Mouse (Mus musculus): ENCODE results near the gene Zfp27. TPM values are rescaled to one million over a fixed set of nuclear protein-coding genes. Genes with fewer than 3 reads are reported as not detected.

The Zfp27 gene
- polyA plus RNA-seq, 1 experiment: 3.7 TPM

GRCm38 (mm10) chr7:29906682-29907058 is 298 bp upstream of the Zfp27 start:
- Histone ChIP-seq H3K9me3 (replicated peaks; ENCODE audit: control insufficient read depth, insufficient read depth, low read length, poor library complexity, severe bottlenecking) (no peaks in the 10 kb centered on the region), H3K36me3 (ENCODE audit: control insufficient read depth, insufficient read depth, low read length, poor library complexity, severe bottlenecking) (0 out of 2 replicates have a peak, but pooled peaks cover 2% of the 10 kb centered on the region), H3K27me3 (ENCODE audit: control insufficient read depth, insufficient read depth, low read length, poor library complexity, severe bottlenecking) (no peaks in the 10 kb centered on the region), H3K27ac (ENCODE audit: insufficient read depth, low read length) (peak overlapping the region; percentile 99), H3K4me3 (ENCODE audit: low read depth, low read length) (peak overlapping the region; percentile 71), H3K9ac (ENCODE audit: low read depth, poor library complexity, severe bottlenecking) (peak overlapping the region; percentile 87), H3K4me1 (ENCODE audit: control insufficient read depth, insufficient read depth, low read length) (no peaks in the 10 kb centered on the region)
- TF ChIP-seq POLR2A (IDR thresholded peaks at IDR 0.05; ENCODE audit: insufficient read depth, low read length): no peak

GRCm38 (mm10) chr7:29904101-29904500 is 2.3 kb downstream of the Zfp27 start:
- Histone ChIP-seq H3K4me3 (ENCODE audit: low read depth, low read length) (no peak overlapping the region), H3K9ac (ENCODE audit: low read depth, poor library complexity, severe bottlenecking) (no peak overlapping the region), H3K27ac (ENCODE audit: insufficient read depth, low read length) (no peak overlapping the region), H3K36me3 (ENCODE audit: control insufficient read depth, insufficient read depth, low read length, poor library complexity, severe bottlenecking) (peaks cover 2% of the 10 kb centered on the region; the same call in 1 of the 2 replicates), H3K9me3 (replicated peaks; ENCODE audit: control insufficient read depth, insufficient read depth, low read length, poor library complexity, severe bottlenecking) (0 out of 2 replicates have a peak, but pooled peaks cover 2% of the 10 kb centered on the region), H3K27me3 (ENCODE audit: control insufficient read depth, insufficient read depth, low read length, poor library complexity, severe bottlenecking) (no peaks in the 10 kb centered on the region), H3K4me1 (ENCODE audit: control insufficient read depth, insufficient read depth, low read length) (no peaks in the 10 kb centered on the region)
- no peak for TF ChIP-seq CTCF (IDR thresholded peaks at IDR 0.05; ENCODE audit: low read depth, low read length)
- no peak for TF ChIP-seq EP300 (IDR thresholded peaks at IDR 0.05; ENCODE audit: insufficient read depth, low read depth, low read length)
- no peak for TF ChIP-seq POLR2A (IDR thresholded peaks at IDR 0.05; ENCODE audit: insufficient read depth, low read length)

GRCm38 (mm10) chr7:29898351-29898750 is 8.0 kb downstream of the Zfp27 start:
- peaks cover 20% of the 10 kb centered on the region for H3K36me3 ChIP-seq (ENCODE audit: control insufficient read depth, insufficient read depth, low read length, poor library complexity, severe bottlenecking)

GRCm38 (mm10) chr7:29892756-29893155 is 13.6 kb downstream of the Zfp27 start:
- H3K36me3 ChIP-seq (ENCODE audit: control insufficient read depth, insufficient read depth, low read length, poor library complexity, severe bottlenecking): peaks cover 18% of the 10 kb centered on the region
- H3K9ac ChIP-seq (ENCODE audit: low read depth, poor library complexity, severe bottlenecking): no peak overlapping the region
- H3K4me3 ChIP-seq (ENCODE audit: low read depth, low read length): no peak overlapping the region
- peaks cover 14% of the 10 kb centered on the region; the same call in 1 of the 2 replicates for H3K9me3 ChIP-seq (replicated peaks; ENCODE audit: control insufficient read depth, insufficient read depth, low read length, poor library complexity, severe bottlenecking)
- H3K27ac ChIP-seq (ENCODE audit: insufficient read depth, low read length): no peak overlapping the region
- no peaks in the 10 kb centered on the region for H3K4me1 ChIP-seq (ENCODE audit: control insufficient read depth, insufficient read depth, low read length)
- H3K27me3 ChIP-seq (ENCODE audit: control insufficient read depth, insufficient read depth, low read length, poor library complexity, severe bottlenecking): no peaks in the 10 kb centered on the region
- TF ChIP-seq CTCF (IDR thresholded peaks at IDR 0.05; ENCODE audit: low read depth, low read length) (no peak), EP300 (IDR thresholded peaks at IDR 0.05; ENCODE audit: insufficient read depth, low read depth, low read length) (no peak), POLR2A (IDR thresholded peaks at IDR 0.05; ENCODE audit: insufficient read depth, low read length) (no peak)

More at GRCm38 (mm10) chr7:29898351-29898750, 8.0 kb downstream of the Zfp27 start:
- H3K9ac ChIP-seq (ENCODE audit: low read depth, poor library complexity, severe bottlenecking): no peak overlapping the region
- H3K9me3 ChIP-seq (replicated peaks; ENCODE audit: control insufficient read depth, insufficient read depth, low read length, poor library complexity, severe bottlenecking): peaks cover 22% of the 10 kb centered on the region
- no peak for TF ChIP-seq EP300 (IDR thresholded peaks at IDR 0.05; ENCODE audit: insufficient read depth, low read depth, low read length)
- no peak for TF ChIP-seq POLR2A (IDR thresholded peaks at IDR 0.05; ENCODE audit: insufficient read depth, low read length)
- no peak for TF ChIP-seq CTCF (IDR thresholded peaks at IDR 0.05; ENCODE audit: low read depth, low read length)
- no peaks in the 10 kb centered on the region for H3K4me1 ChIP-seq (ENCODE audit: control insufficient read depth, insufficient read depth, low read length)
- no peak overlapping the region for H3K4me3 ChIP-seq (ENCODE audit: low read depth, low read length)
- no peak overlapping the region for H3K27ac ChIP-seq (ENCODE audit: insufficient read depth, low read length)
- H3K27me3 ChIP-seq (ENCODE audit: control insufficient read depth, insufficient read depth, low read length, poor library complexity, severe bottlenecking): no peaks in the 10 kb centered on the region

GRCm38 (mm10) chr7:29890501-29890900 is 15.9 kb downstream of the Zfp27 start:
- H3K9me3 ChIP-seq (replicated peaks; ENCODE audit: control insufficient read depth, insufficient read depth, low read length, poor library complexity, severe bottlenecking): peaks cover 22% of the 10 kb centered on the region

GRCm38 (mm10) chr7:29880916-29881315 is 25.5 kb downstream of the Zfp27 start:
- Histone ChIP-seq H3K36me3 (ENCODE audit: control insufficient read depth, insufficient read depth, low read length, poor library complexity, severe bottlenecking) (no peaks in the 10 kb centered on the region), H3K27ac (ENCODE audit: insufficient read depth, low read length) (no peak overlapping the region), H3K9ac (ENCODE audit: low read depth, poor library complexity, severe bottlenecking) (no peak overlapping the region), H3K27me3 (ENCODE audit: control insufficient read depth, insufficient read depth, low read length, poor library complexity, severe bottlenecking) (no peaks in the 10 kb centered on the region), H3K4me1 (ENCODE audit: control insufficient read depth, insufficient read depth, low read length) (no peaks in the 10 kb centered on the region), H3K4me3 (ENCODE audit: low read depth, low read length) (no peak overlapping the region), H3K9me3 (replicated peaks; ENCODE audit: control insufficient read depth, insufficient read depth, low read length, poor library complexity, severe bottlenecking) (peaks cover 36% of the 10 kb centered on the region)
- TF ChIP-seq EP300 (IDR thresholded peaks at IDR 0.05; ENCODE audit: insufficient read depth, low read depth, low read length) (no peak), POLR2A (IDR thresholded peaks at IDR 0.05; ENCODE audit: insufficient read depth, low read length) (no peak), CTCF (IDR thresholded peaks at IDR 0.05; ENCODE audit: low read depth, low read length) (no peak)

More at GRCm38 (mm10) chr7:29890501-29890900, 15.9 kb downstream of the Zfp27 start:
- Histone ChIP-seq H3K4me1 (ENCODE audit: control insufficient read depth, insufficient read depth, low read length) (no peaks in the 10 kb centered on the region), H3K27me3 (ENCODE audit: control insufficient read depth, insufficient read depth, low read length, poor library complexity, severe bottlenecking) (no peaks in the 10 kb centered on the region), H3K4me3 (ENCODE audit: low read depth, low read length) (no peak overlapping the region), H3K27ac (ENCODE audit: insufficient read depth, low read length) (no peak overlapping the region), H3K36me3 (ENCODE audit: control insufficient read depth, insufficient read depth, low read length, poor library complexity, severe bottlenecking) (peaks cover 11% of the 10 kb centered on the region), H3K9ac (ENCODE audit: low read depth, poor library complexity, severe bottlenecking) (no peak overlapping the region)
- TF ChIP-seq CTCF (IDR thresholded peaks at IDR 0.05; ENCODE audit: low read depth, low read length) (no peak), EP300 (IDR thresholded peaks at IDR 0.05; ENCODE audit: insufficient read depth, low read depth, low read length) (no peak), POLR2A (IDR thresholded peaks at IDR 0.05; ENCODE audit: insufficient read depth, low read length) (no peak)

All from ES-Bruce4 (cell line).